Mouse (Mus musculus) embryonic facial prominence, embryonic 11.5 days (tissue): ENCODE results near the gene Olfr1291-ps1. TPM values are rescaled to one million over a fixed set of nuclear protein-coding genes. Genes with fewer than 3 reads are reported as not detected.

ENCODE experiments used
- ATAC-seq: fragments of 200-750 bp; cut with Nextera tagmentation; replicated peaks from 2 replicates; pipeline ENCODE4 v1.8.0; 2017; ENCODE audit warnings: low read depth; ENCODE audit not compliant: insufficient number of reproducible peaks, low FRiP score, low TSS enrichment
- DNase-seq: peaks from one replicate; pipeline ENCODE4 v3.0.0-alpha.2; 2015; ENCODE audit warnings: low spot score
- H3K27ac ChIP-seq: fragments of 300-500 bp; sonication (generic); replicated peaks from 2 replicates; pipeline ENCODE4 v1.5.1; 2014; ENCODE audit warnings: mild to moderate bottlenecking, low read depth, low read length, control low read depth
- H3K27me3 ChIP-seq: fragments of 300-500 bp; sonication (generic); 2 replicates; pipeline ENCODE4 v1.6.1; 2014; ENCODE audit warnings: mild to moderate bottlenecking, low read length, moderate library complexity, mixed read lengths; ENCODE audit not compliant: control insufficient read depth, insufficient read depth
- H3K36me3 ChIP-seq: fragments of 300-500 bp; sonication (generic); replicated peaks from 2 replicates; pipeline ENCODE4 v1.6.1; 2014; ENCODE audit warnings: low read depth, mild to moderate bottlenecking, low read length, moderate library complexity, mixed read lengths; ENCODE audit not compliant: control insufficient read depth, insufficient read depth
- H3K4me1 ChIP-seq: fragments of 300-500 bp; sonication (generic); 2 replicates; pipeline ENCODE4 v1.6.1; 2014; ENCODE audit warnings: low read length, mixed read lengths; ENCODE audit not compliant: control insufficient read depth, insufficient read depth
- H3K4me2 ChIP-seq: fragments of 300-500 bp; sonication (generic); 2 replicates; pipeline ENCODE4 v1.6.1; 2014; ENCODE audit warnings: low read depth, mild to moderate bottlenecking, control low read depth, low read length, moderate library complexity
- H3K4me3 ChIP-seq: fragments of 300-500 bp; sonication (generic); 2 replicates; pipeline ENCODE4 v1.5.1; 2014; ENCODE audit warnings: low read depth, low read length, control low read depth
- H3K9ac ChIP-seq: fragments of 300-500 bp; sonication (generic); replicated peaks from 2 replicates; pipeline ENCODE4 v1.6.1; 2014; ENCODE audit warnings: mild to moderate bottlenecking, control low read depth, low read length
- H3K9me3 ChIP-seq: fragments of 300-500 bp; sonication (generic); replicated peaks from 2 replicates; pipeline ENCODE4 v1.6.1; 2016; ENCODE audit warnings: mild to moderate bottlenecking, low read length, inconsistent platforms, mixed read lengths; ENCODE audit not compliant: control insufficient read depth
- WGBS: fragments of 180-500 bp; shearing (Covaris S2); extraction: QIAGEN DNeasy Blood & Tissue Kit; methylation state at CpG from one replicate; pipeline ENCODE4 v1.1.7; 2014; 5-methylcytosine and 5-hydroxymethylcytosine counted together
- polyA plus RNA-seq: library from polyadenylated mRNA; unstranded; fragments of >200 nt; fragmentation: Nextera tagmentation; extraction: Ambion mirVana; gene quantifications from 2 replicates; pipeline ENCODE4 v1.2.1, GENCODE M21; 2014

Olfr1291-ps1 gene
- polyA plus RNA-seq, result not detected in 2 replicates

- no peaks in the 10 kb centered on the region for H3K36me3 ChIP-seq
- ATAC-seq, result no peak
- H3K27me3 ChIP-seq, result no peaks in the 10 kb centered on the region
- H3K4me1 ChIP-seq, result no peaks in the 10 kb centered on the region
- H3K27ac ChIP-seq, result no peak within 1 kb of the TSS
- H3K9me3 ChIP-seq, result no peaks in the 10 kb centered on the region
- DNase-seq, result no peak
- no peak within 1 kb of the TSS for H3K4me2 ChIP-seq
- no peak within 1 kb of the TSS for H3K9ac ChIP-seq
- H3K4me3 ChIP-seq, result no peak within 1 kb of the TSS
- 81% methylated on average over 3 of the region's 3 CpGs for WGBS
Measured at GRCm38 (mm10) chr2:111496880-111497279, at the start of gene Olfr1291-ps1. Gene Olfr1291-ps1, plus strand, starts transcription at chr2:111497180.

GRCm38 (mm10) chr2:111448842-111449241, 48.1 kb upstream of the Olfr1291-ps1 start, which contains the start of gene Olfr1287:
Gene Olfr1287, plus strand, starts transcription at chr2:111449142.
- Histone ChIP-seq H3K4me2 (no peak within 1 kb of the TSS), H3K27ac (no peak within 1 kb of the TSS), H3K9me3 (no peaks in the 10 kb centered on the region), H3K36me3 (no peaks in the 10 kb centered on the region), H3K4me1 (no peaks in the 10 kb centered on the region), H3K27me3 (no peaks in the 10 kb centered on the region), H3K9ac (no peak within 1 kb of the TSS), H3K4me3 (no peak within 1 kb of the TSS)
- 73% methylated on average over 1 of the region's 1 CpGs for WGBS
- DNase-seq, result no peak
- no peak for ATAC-seq

GRCm38 (mm10) chr2:111473801-111474200, 23.2 kb upstream of the Olfr1291-ps1 start, which contains the start of gene Olfr1288:
Gene Olfr1288, plus strand, starts transcription at chr2:111474101.
- Histone ChIP-seq H3K9ac (no peak within 1 kb of the TSS), H3K27me3 (no peaks in the 10 kb centered on the region), H3K4me3 (no peak within 1 kb of the TSS), H3K36me3 (no peaks in the 10 kb centered on the region), H3K9me3 (no peaks in the 10 kb centered on the region), H3K27ac (no peak within 1 kb of the TSS), H3K4me2 (no peak within 1 kb of the TSS), H3K4me1 (no peaks in the 10 kb centered on the region)
- 85% methylated on average over 1 of the region's 1 CpGs for WGBS
- no peak for ATAC-seq
- no peak for DNase-seq

- no peak within 1 kb of the TSS for H3K4me3 ChIP-seq
- H3K27ac ChIP-seq, result no peak within 1 kb of the TSS
- WGBS, result 90% methylated on average over 1 of the region's 1 CpGs
- H3K9ac ChIP-seq, result no peak within 1 kb of the TSS
- DNase-seq, result no peak
- H3K4me2 ChIP-seq, result no peak within 1 kb of the TSS
- no peaks in the 10 kb centered on the region for H3K9me3 ChIP-seq
- H3K36me3 ChIP-seq, result no peaks in the 10 kb centered on the region
- no peaks in the 10 kb centered on the region for H3K27me3 ChIP-seq
- no peak for ATAC-seq
- H3K4me1 ChIP-seq, result no peaks in the 10 kb centered on the region
Measured at GRCm38 (mm10) chr2:111480519-111480918, 16.5 kb upstream of the Olfr1291-ps1 start, which contains the start of gene Olfr1289. Gene Olfr1289, plus strand, starts transcription at chr2:111480819.

- Histone ChIP-seq H3K4me1 (no peaks in the 10 kb centered on the region), H3K4me2 (no peak within 1 kb of the TSS), H3K9me3 (no peaks in the 10 kb centered on the region), H3K9ac (no peak within 1 kb of the TSS), H3K27me3 (no peaks in the 10 kb centered on the region), H3K27ac (no peak within 1 kb of the TSS), H3K4me3 (no peak within 1 kb of the TSS), H3K36me3 (no peaks in the 10 kb centered on the region)
- WGBS, result 75% methylated on average over 5 of the region's 5 CpGs
- ATAC-seq, result no peak
- no peak for DNase-seq
Measured at GRCm38 (mm10) chr2:111493729-111494128, 3.3 kb upstream of the Olfr1291-ps1 start, which contains the start of gene Olfr1290. Gene Olfr1290, minus strand, starts transcription at chr2:111493829.

- H3K27ac ChIP-seq, result no peak overlapping the region
- no peak overlapping the region for H3K4me3 ChIP-seq
- no peaks in the 10 kb centered on the region for H3K27me3 ChIP-seq
- H3K36me3 ChIP-seq, result no peaks in the 10 kb centered on the region
- H3K9me3 ChIP-seq, result no peaks in the 10 kb centered on the region
- H3K9ac ChIP-seq, result no peak overlapping the region
- H3K4me2 ChIP-seq, result no peak overlapping the region
- WGBS, result 89% methylated on average over 10 of the region's 10 CpGs
- H3K4me1 ChIP-seq, result no peaks in the 10 kb centered on the region
- ATAC-seq, result no peak
- no peak for DNase-seq
Measured at GRCm38 (mm10) chr2:111517451-111517850, 20.5 kb downstream of the Olfr1291-ps1 start.

GRCm38 (mm10) chr2:111524903-111525302, 27.9 kb downstream of the Olfr1291-ps1 start, which contains the start of gene Olfr1293-ps:
Gene Olfr1293-ps, plus strand, starts transcription at chr2:111525203.
- no peak within 1 kb of the TSS for H3K4me3 ChIP-seq
- H3K9me3 ChIP-seq, result no peaks in the 10 kb centered on the region
- H3K27ac ChIP-seq, result no peak within 1 kb of the TSS
- H3K4me1 ChIP-seq, result no peaks in the 10 kb centered on the region
- ATAC-seq (no peak), DNase-seq (no peak)
- H3K36me3 ChIP-seq, result no peaks in the 10 kb centered on the region
- H3K9ac ChIP-seq, result no peak within 1 kb of the TSS
- WGBS, result 85% methylated on average over 1 of the region's 1 CpGs
- no peak within 1 kb of the TSS for H3K4me2 ChIP-seq
- no peaks in the 10 kb centered on the region for H3K27me3 ChIP-seq

- ATAC-seq (no peak), DNase-seq (no peak)
- WGBS, result 66% methylated on average over 1 of the region's 1 CpGs
Measured at GRCm38 (mm10) chr2:111540191-111540590, 43.2 kb downstream of the Olfr1291-ps1 start, which contains the start of gene Olfr1294. Gene Olfr1294, minus strand, starts transcription at chr2:111540291.

More at GRCm38 (mm10) chr2:111540191-111540590, 43.2 kb downstream of the Olfr1291-ps1 start, which contains the start of gene Olfr1294:
- H3K4me3 ChIP-seq, result no peak within 1 kb of the TSS
- H3K4me2 ChIP-seq, result no peak within 1 kb of the TSS
- no peak within 1 kb of the TSS for H3K9ac ChIP-seq
- no peaks in the 10 kb centered on the region for H3K9me3 ChIP-seq
- H3K27me3 ChIP-seq, result no peaks in the 10 kb centered on the region
- no peak within 1 kb of the TSS for H3K27ac ChIP-seq
- no peaks in the 10 kb centered on the region for H3K36me3 ChIP-seq
- H3K4me1 ChIP-seq, result no peaks in the 10 kb centered on the region
